Mouse (Mus musculus): ENCODE results near the gene Cnot2. TPM values are rescaled to one million over a fixed set of nuclear protein-coding genes. Genes with fewer than 3 reads are reported as not detected.

Gene Cnot2
- polyA plus RNA-seq, 1 experiment from 2014 or later, result 106 TPM

DNA sequence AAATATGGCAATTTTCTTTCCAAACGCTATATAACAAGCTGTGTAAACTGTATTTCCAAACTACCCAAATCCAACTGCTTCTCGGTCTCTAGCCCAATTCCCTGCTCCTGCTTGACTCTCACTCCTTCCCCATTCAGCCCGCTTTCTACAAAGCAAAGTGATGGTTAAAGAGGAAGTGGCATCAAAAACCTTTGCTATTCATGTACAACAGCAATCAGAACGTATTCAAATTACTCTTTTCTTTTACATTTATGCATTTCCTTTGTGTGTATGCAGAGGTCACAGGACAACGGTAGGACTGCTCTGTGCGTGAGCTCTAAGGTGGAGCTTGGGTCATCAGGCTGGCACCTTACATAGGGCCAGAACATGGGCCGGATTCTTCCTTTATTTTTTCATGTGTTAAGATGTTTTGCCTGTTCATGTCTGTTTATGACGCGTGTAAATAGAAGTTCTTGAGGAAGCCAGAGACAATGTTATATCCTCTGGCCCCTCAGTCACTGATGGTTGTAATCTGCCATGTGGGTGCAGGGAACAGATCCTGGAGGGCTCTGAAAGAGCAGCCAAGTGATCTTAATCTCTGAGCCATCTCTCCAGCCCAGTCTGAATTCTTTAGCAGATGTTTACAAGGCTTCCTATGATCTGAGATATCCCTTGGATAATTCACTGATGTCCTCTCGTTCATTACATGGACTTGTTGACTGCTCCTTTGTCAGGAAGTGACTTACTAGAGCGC is 68.6 kb downstream of the Cnot2 start:
- 85% methylated on average over 11 of the region's 11 CpGs for WGBS
- DNase-seq (no peak), ATAC-seq (ENCODE audit: insufficient read depth) (no peak)

DNA sequence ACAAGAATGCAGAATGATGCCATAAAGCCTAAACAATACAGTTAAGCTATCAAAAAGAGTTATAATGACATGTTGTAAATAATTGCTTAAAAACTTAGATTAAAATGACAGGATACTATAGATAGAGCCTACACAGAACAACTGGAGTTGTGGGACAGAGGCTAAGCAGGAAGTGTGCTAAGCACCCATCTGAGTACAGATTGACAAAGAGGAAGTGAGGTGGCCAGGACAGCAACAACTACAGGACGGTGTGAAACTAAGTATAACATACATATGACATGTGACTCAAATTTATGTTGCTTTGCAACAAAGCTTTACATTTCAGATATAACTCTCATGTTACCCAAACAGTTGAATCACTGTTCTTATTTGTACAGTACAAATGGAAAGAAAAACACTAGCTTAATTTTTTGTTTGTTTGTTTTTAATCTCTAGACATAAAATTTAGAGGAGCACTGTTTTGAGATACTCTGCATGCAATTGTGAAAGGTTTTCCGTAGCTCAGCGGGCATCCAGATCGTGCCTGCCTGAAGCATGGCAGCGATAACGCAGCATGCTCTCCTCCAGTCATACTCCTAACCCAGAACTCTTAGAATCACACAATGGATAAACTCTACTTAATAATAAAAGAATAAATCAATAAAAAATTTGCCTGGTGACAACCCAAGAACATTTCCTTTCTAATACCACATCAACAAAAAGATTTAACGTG is 75.9 kb downstream of the Cnot2 start:
- WGBS, result 84% methylated on average over 7 of the region's 7 CpGs
- no peak for TF ChIP-seq CTCF (IDR thresholded peaks at IDR 0.05; ENCODE audit: low read depth)
- H3K4me1 ChIP-seq (ENCODE audit: insufficient read depth), result no peaks in the 10 kb centered on the region

More for the DNA sequence above, 68.6 kb downstream of the Cnot2 start:
- Histone ChIP-seq H3K9me3 (ENCODE audit: low read depth, low read length) (no peaks in the 10 kb centered on the region), H3K4me1 (ENCODE audit: insufficient read depth) (no peaks in the 10 kb centered on the region), H3K4me3 (ENCODE audit: low read depth, low read length) (no peak overlapping the region), H3K4me2 (no peak overlapping the region), H3K27ac (ENCODE audit: low read depth) (no peak overlapping the region), H3K36me3 (ENCODE audit: insufficient read depth) (no peaks in the 10 kb centered on the region), H3K9ac (no peak overlapping the region), H3K27me3 (ENCODE audit: insufficient read depth, low read length) (no peaks in the 10 kb centered on the region)
- no peak for TF ChIP-seq CTCF (IDR thresholded peaks at IDR 0.05; ENCODE audit: low read depth)

DNA sequence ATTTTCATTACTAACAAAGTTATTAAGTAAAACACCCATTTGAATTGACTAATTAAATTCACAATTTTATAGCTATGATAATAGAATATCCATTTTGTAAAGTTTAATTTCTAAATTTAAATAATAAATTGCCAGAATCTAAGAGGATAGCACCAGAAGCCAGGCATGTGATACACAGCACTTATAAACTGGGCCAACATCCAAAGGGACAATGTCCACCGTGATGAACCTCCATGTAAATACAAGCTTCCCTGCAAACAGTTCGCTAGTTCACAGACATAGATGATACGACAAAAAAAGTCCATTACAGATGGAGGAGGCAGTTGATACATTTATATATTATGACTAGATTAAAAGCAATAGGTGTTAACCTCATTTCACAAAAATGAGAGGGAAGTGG is 88.5 kb downstream of the Cnot2 start:
- Histone ChIP-seq H3K27ac (ENCODE audit: low read depth) (no peak overlapping the region), H3K4me1 (ENCODE audit: insufficient read depth) (no peaks in the 10 kb centered on the region), H3K9ac (no peak overlapping the region), H3K36me3 (ENCODE audit: insufficient read depth) (peaks cover 64% of the 10 kb centered on the region), H3K4me2 (no peak overlapping the region), H3K9me3 (ENCODE audit: low read depth, low read length) (no peaks in the 10 kb centered on the region), H3K27me3 (ENCODE audit: insufficient read depth, low read length) (no peaks in the 10 kb centered on the region), H3K4me3 (ENCODE audit: low read depth, low read length) (no peak overlapping the region)
- no peak for ATAC-seq (ENCODE audit: insufficient read depth)
- WGBS, result 83% methylated on average over 3 of the region's 3 CpGs
- no peak for DNase-seq
- no peak for TF ChIP-seq CTCF (IDR thresholded peaks at IDR 0.05; ENCODE audit: low read depth)

More for the DNA sequence above, 75.9 kb downstream of the Cnot2 start:
- Histone ChIP-seq H3K9me3 (ENCODE audit: low read depth, low read length) (no peaks in the 10 kb centered on the region), H3K4me2 (no peak overlapping the region), H3K27me3 (ENCODE audit: insufficient read depth, low read length) (no peaks in the 10 kb centered on the region), H3K9ac (no peak overlapping the region), H3K36me3 (ENCODE audit: insufficient read depth) (peaks cover 5% of the 10 kb centered on the region; the same call in 1 of the 2 replicates), H3K4me3 (ENCODE audit: low read depth, low read length) (no peak overlapping the region), H3K27ac (ENCODE audit: low read depth) (no peak overlapping the region)
- ATAC-seq (ENCODE audit: insufficient read depth), result no peak
- DNase-seq, result no peak

DNA sequence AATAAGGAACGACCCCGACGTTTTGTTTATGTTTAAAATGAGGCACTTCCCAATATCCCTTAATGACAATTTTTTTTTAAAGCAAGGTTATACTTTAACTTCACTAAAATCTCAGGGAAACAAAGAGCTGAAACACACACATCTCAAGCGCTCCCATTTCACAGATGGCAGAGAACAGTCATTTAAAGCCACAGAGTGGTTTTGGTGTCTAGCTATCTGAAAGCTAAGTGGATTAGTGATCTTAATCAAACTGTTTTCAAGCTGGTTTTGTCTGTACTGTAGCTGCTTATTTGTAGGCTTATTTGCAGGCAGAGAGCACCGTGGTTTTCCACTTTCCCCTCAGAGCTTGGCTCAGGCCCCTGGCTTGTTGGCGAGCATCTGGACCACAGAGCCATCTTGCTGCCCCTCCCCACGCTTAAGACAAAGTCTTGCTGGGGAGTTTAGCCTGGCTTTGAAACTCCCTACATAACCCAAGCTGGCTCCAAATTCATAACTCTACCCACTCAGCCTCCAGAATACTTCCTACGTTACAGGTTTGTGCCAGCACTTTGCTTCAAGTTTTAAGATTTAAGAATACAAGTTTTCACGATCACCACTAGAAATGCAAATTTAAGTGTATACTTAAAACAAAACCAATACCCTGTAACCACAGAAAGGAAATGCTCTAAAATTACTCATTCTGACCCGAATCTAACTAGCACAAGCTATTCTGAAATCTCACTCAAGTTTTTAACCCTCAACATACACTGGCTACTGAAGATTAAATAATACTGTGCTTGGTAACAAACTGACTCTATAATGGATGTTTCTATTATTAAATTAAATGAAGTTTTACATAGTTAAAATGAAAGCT is 94.2 kb downstream of the Cnot2 start:
- Histone ChIP-seq H3K4me3 (ENCODE audit: low read depth, low read length) (no peak overlapping the region), H3K4me1 (ENCODE audit: insufficient read depth) (no peaks in the 10 kb centered on the region), H3K27ac (ENCODE audit: low read depth) (no peak overlapping the region), H3K27me3 (ENCODE audit: insufficient read depth, low read length) (no peaks in the 10 kb centered on the region), H3K9me3 (ENCODE audit: low read depth, low read length) (no peaks in the 10 kb centered on the region), H3K4me2 (no peak overlapping the region), H3K9ac (no peak overlapping the region), H3K36me3 (ENCODE audit: insufficient read depth) (peaks cover 50% of the 10 kb centered on the region)
- DNase-seq (no peak), ATAC-seq (ENCODE audit: insufficient read depth) (no peak)
- WGBS, result 75% methylated on average over 10 of the region's 10 CpGs
- no peak for TF ChIP-seq CTCF (IDR thresholded peaks at IDR 0.05; ENCODE audit: low read depth)

DNA sequence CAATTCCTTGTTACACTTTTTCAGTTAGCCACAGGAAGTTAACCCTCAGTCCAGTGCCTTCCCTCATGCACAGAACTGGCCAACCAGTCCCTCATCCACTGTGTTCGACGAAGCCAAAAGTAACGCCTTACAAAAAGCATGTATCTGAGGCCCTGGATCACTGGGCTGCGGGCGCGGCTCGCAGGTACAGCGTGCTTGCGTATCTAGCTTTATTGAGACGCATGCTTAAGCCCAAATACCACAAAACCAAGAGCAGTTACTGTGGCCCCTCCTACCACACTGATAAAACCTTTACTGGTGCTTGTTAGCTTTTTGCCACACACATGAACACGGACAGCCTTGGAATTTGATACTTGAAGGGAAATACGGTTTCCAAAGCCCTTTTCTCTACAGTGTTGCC is 99.4 kb downstream of the Cnot2 start:
- TF ChIP-seq CTCF (IDR thresholded peaks at IDR 0.05; ENCODE audit: low read depth), result no peak
- ATAC-seq (ENCODE audit: insufficient read depth) (no peak), DNase-seq (no peak)
- no peaks in the 10 kb centered on the region for H3K9me3 ChIP-seq (ENCODE audit: low read depth, low read length)
- H3K27ac ChIP-seq (ENCODE audit: low read depth), result no peak overlapping the region
- H3K36me3 ChIP-seq (ENCODE audit: insufficient read depth), result peaks cover 35% of the 10 kb centered on the region
- no peak overlapping the region for H3K4me3 ChIP-seq (ENCODE audit: low read depth, low read length)
- no peak overlapping the region for H3K4me2 ChIP-seq
- 89% methylated on average over 12 of the region's 12 CpGs for WGBS
- H3K4me1 ChIP-seq (ENCODE audit: insufficient read depth), result no peaks in the 10 kb centered on the region
- H3K27me3 ChIP-seq (ENCODE audit: insufficient read depth, low read length), result no peaks in the 10 kb centered on the region
- H3K9ac ChIP-seq, result no peak overlapping the region

DNA sequence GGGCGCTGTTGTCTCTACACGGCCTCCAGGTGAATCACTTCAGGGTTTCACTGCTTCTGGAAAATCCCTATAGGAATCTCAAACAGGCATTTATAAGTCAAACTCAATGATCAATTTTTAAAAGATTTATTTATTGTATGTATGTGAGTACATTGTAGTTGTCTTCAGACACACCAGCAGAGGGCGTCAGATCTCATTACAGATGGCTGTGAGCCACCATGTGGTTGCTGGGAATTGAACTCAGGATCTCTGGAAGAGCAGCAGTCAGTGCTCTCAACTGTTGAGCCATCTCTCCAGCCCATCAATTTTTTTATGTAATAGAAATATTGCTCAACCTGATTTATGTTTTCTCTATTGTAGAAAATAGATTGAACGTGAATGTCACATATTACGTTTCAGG is 100.3 kb downstream of the Cnot2 start:
- Histone ChIP-seq H3K27ac (ENCODE audit: low read depth) (no peak overlapping the region), H3K4me3 (ENCODE audit: low read depth, low read length) (no peak overlapping the region), H3K36me3 (ENCODE audit: insufficient read depth) (peaks cover 30% of the 10 kb centered on the region), H3K27me3 (ENCODE audit: insufficient read depth, low read length) (no peaks in the 10 kb centered on the region), H3K4me2 (no peak overlapping the region), H3K4me1 (ENCODE audit: insufficient read depth) (no peaks in the 10 kb centered on the region), H3K9me3 (ENCODE audit: low read depth, low read length) (no peaks in the 10 kb centered on the region), H3K9ac (no peak overlapping the region)
- WGBS, result 91% methylated on average over 5 of the region's 5 CpGs
- peak; percentile 22; the same call in 1 of the 2 replicates for TF ChIP-seq CTCF (IDR thresholded peaks at IDR 0.05; ENCODE audit: low read depth)
- DNase-seq (no peak), ATAC-seq (ENCODE audit: insufficient read depth) (no peak)
